Comparison of ENCODE assay signal across 16 mouse cellular contexts in the genomic region with DNA sequence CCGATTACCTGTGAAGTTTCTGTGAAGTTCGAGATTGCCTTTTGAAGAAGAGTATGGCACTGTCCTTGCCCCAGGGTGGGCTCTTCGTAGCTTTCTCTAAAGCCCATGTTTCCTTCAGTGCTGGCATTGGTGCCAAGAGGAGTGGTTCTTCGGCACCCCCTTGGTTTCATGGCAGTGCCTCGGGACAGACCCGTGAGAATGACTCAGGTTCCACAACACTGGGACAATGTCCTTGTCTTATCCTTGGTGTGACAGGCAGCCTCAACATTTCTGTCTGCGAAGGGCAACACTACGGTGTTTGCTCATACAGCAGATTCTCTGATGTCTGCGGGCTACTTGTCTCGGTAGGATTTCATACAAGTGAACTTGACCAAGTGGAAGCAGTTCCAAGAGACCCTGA. TPM values are rescaled to one million over a fixed set of nuclear protein-coding genes. Genes with fewer than 3 reads are reported as not detected.
DNase-seq lines count a peak whose midpoint lies in the region; ATAC-seq and TF ChIP-seq lines count a peak whose summit lies in the region.
"Had no signal": no experiment of that assay in that cellular context is flagged by ENCODE, and none has a peak within 500 bp of the region (broad histone marks: within the 10 kb centered on the region; RNA-seq: fewer than 3 reads in every experiment).

No protein-coding gene starts in this region.

- peak; percentile 52 for DNase-seq in adrenal gland, postnatal 14 days
- DNase-seq in adrenal gland, adult 18-20 months (ENCODE audit: low spot score in 2 of 2): no peak
- no peak for DNase-seq in heart, postnatal 14 days
- no peak for DNase-seq in kidney, adult 2 months
- DNase-seq in kidney, postnatal 25 days: no peak
- DNase-seq: forebrain, postnatal 0 days; gastrocnemius, adult 2 months; gastrocnemius, postnatal 25 days; heart, postnatal 36 days; kidney, postnatal 10 days had no signal

- H3K27ac ChIP-seq in heart, embryonic 12.5 days (ENCODE audit: poor library complexity, severe bottlenecking): 0 out of 2 replicates have a peak overlapping the region, but pooled peaks have one; percentile 12
- H3K27ac ChIP-seq in kidney, adult 2 months (ENCODE audit: insufficient read depth, low read depth, low read length): peak overlapping the region; percentile 34; the same call in 1 of the 2 replicates
- no peak overlapping the region for H3K27ac ChIP-seq in hindbrain, embryonic 16.5 days (ENCODE audit: low read depth, low read length)
- H3K27ac ChIP-seq: embryonic facial prominence, embryonic 10.5 days; forebrain, embryonic 13.5 days; gastrocnemius, adult 2 months; hindbrain, embryonic 12.5 days; hindbrain, postnatal 0 days had no signal

- no peak for ATAC-seq in heart, embryonic 12.5 days (ENCODE audit: insufficient number of reproducible peaks, low FRiP score)
- ATAC-seq in hindbrain, embryonic 16.5 days: no peak
- ATAC-seq: forebrain, embryonic 13.5 days; forebrain, postnatal 0 days; hindbrain, postnatal 0 days had no signal

- H3K4me3 ChIP-seq in heart, embryonic 12.5 days: no peak overlapping the region
- H3K4me3 ChIP-seq in kidney, adult 2 months (ENCODE audit: insufficient read depth, low read depth, low read length): no peak overlapping the region
- no peak overlapping the region for H3K4me3 ChIP-seq in hindbrain, embryonic 16.5 days (ENCODE audit: low read length)
- H3K4me3 ChIP-seq: embryonic facial prominence, embryonic 10.5 days; forebrain, embryonic 13.5 days; gastrocnemius, adult 2 months; hindbrain, embryonic 12.5 days had no signal

- H3K9me3 ChIP-seq in heart, embryonic 12.5 days (replicated peaks): no peaks in the 10 kb centered on the region
- no peaks in the 10 kb centered on the region for H3K9me3 ChIP-seq in hindbrain, embryonic 16.5 days (ENCODE audit: control insufficient read depth, low read length)
- H3K9me3 ChIP-seq: embryonic facial prominence, embryonic 10.5 days; forebrain, embryonic 13.5 days; hindbrain, embryonic 12.5 days had no signal

- H3K4me1 ChIP-seq in heart, embryonic 12.5 days (replicated peaks): peaks cover 75% of the 10 kb centered on the region
- H3K4me1 ChIP-seq in kidney, adult 2 months (ENCODE audit: control insufficient read depth, insufficient read depth, low read length): peaks cover 5% of the 10 kb centered on the region
- no peaks in the 10 kb centered on the region; the same call in none of the 2 replicates for H3K4me1 ChIP-seq in hindbrain, embryonic 16.5 days (ENCODE audit: control insufficient read depth, insufficient read depth, low read depth, low read length)

- H3K36me3 ChIP-seq in heart, embryonic 12.5 days: no peaks in the 10 kb centered on the region; the same call in 1 of the 2 replicates
- H3K36me3 ChIP-seq in kidney, adult 2 months (ENCODE audit: control insufficient read depth, insufficient read depth, low read length): no peaks in the 10 kb centered on the region
- no peaks in the 10 kb centered on the region for H3K36me3 ChIP-seq in hindbrain, embryonic 16.5 days (ENCODE audit: control insufficient read depth, insufficient read depth, low read length)
- H3K36me3 ChIP-seq: hindbrain, embryonic 12.5 days had no signal

- intact Hi-C loops in heart, postnatal 14 days (cut with DNase I): no loop called here

- WGBS in heart, embryonic 12.5 days: 73% methylated on average over 10 of the region's 10 CpGs
- WGBS in kidney, adult 2 months: 67% methylated on average over 10 of the region's 10 CpGs
- 92% methylated on average over 10 of the region's 10 CpGs for WGBS in hindbrain, embryonic 16.5 days

- no peak overlapping the region for H3K9ac ChIP-seq in heart, embryonic 12.5 days
- no peak overlapping the region for H3K9ac ChIP-seq in hindbrain, embryonic 16.5 days (ENCODE audit: low read depth, low read length)
- H3K9ac ChIP-seq: forebrain, embryonic 13.5 days; forebrain, postnatal 0 days; hindbrain, embryonic 12.5 days had no signal

- no peak for TF ChIP-seq POLR2A in kidney, adult 2 months (IDR thresholded peaks at IDR 0.05; ENCODE audit: low read depth, low read length)

- no peaks in the 10 kb centered on the region for H3K27me3 ChIP-seq in heart, embryonic 12.5 days (replicated peaks)
- no peaks in the 10 kb centered on the region for H3K27me3 ChIP-seq in kidney, adult 2 months (replicated peaks; ENCODE audit: control insufficient read depth, insufficient read depth, low read length)
- H3K27me3 ChIP-seq in hindbrain, embryonic 16.5 days (replicated peaks; ENCODE audit: control insufficient read depth, insufficient read depth, low read length): no peaks in the 10 kb centered on the region
- H3K27me3 ChIP-seq: forebrain, embryonic 13.5 days; hindbrain, embryonic 12.5 days had no signal

- no peak for TF ChIP-seq CTCF in kidney, adult 2 months (conservative IDR thresholded peaks at IDR 0.05; ENCODE audit: insufficient read depth, insufficient read length, low read depth, low read length)

- H3K4me2 ChIP-seq in heart, embryonic 12.5 days: no peak overlapping the region
- H3K4me2 ChIP-seq in hindbrain, embryonic 16.5 days (ENCODE audit: low read length): no peak overlapping the region
- H3K4me2 ChIP-seq: forebrain, embryonic 13.5 days; hindbrain, embryonic 12.5 days had no signal

RNA-seq across cellular contexts. Expression of a gene that starts 17.6 kb away (rescaled TPM):
- 35.7 and 38.2 TPM in 2 replicates for total RNA-seq in adrenal gland, postnatal 14 days (2021)
- 10 to 100 TPM; 32.6 to 55.2 TPM for total RNA-seq in adrenal gland, adult 18-20 months (2021)
- 19.9 and 20.9 TPM in 2 replicates for polyA plus RNA-seq in heart, embryonic 12.5 days (2016; fragmentation: Nextera tagmentation; extraction: Ambion mirVana)
- 10 to 100 TPM; 12.7 to 12.8 TPM for total RNA-seq in heart, postnatal 14 days (2021)
- 16.3 and 22.6 TPM in 2 replicates for polyA plus RNA-seq in kidney, adult 2 months (2012; rRNA removed)
- 3.4 and 5.4 TPM in 2 replicates for polyA plus RNA-seq in hindbrain, embryonic 16.5 days (2015; fragmentation: Nextera tagmentation; extraction: Ambion mirVana)
